ENCODE assay signal across 7 mouse cellular contexts in genomic region chr6:97395477-97396350, GRCm38 (mm10).
DNase-seq lines count a peak whose midpoint lies in the region; ATAC-seq lines count a peak whose summit lies in the region.

No protein-coding gene starts in this region.

- H3K36me3 ChIP-seq in forebrain, embryonic 15.5 days, result no peaks in the 10 kb centered on the region
- H3K36me3 ChIP-seq in kidney, embryonic 15.5 days, result no peaks in the 10 kb centered on the region
- no peaks in the 10 kb centered on the region for H3K36me3 ChIP-seq in midbrain, embryonic 11.5 days (ENCODE audit: control insufficient read depth, insufficient read depth, low read length)

- peak overlapping the region; percentile 80 for H3K27ac ChIP-seq in forebrain, embryonic 15.5 days (replicated peaks)
- 0 out of 2 replicates have a peak overlapping the region, but pooled peaks have one; percentile 24 for H3K27ac ChIP-seq in kidney, embryonic 15.5 days
- H3K27ac ChIP-seq in midbrain, embryonic 11.5 days (ENCODE audit: low read depth, low read length), result peak overlapping the region; percentile 26

- WGBS in forebrain, embryonic 15.5 days, result 5% methylated on average over 17 of the region's 17 CpGs
- 23% methylated on average over 17 of the region's 17 CpGs for WGBS in kidney, embryonic 15.5 days
- WGBS in midbrain, embryonic 11.5 days, result 13% methylated on average over 17 of the region's 17 CpGs

- peak overlapping the region; percentile 21; the same call in 1 of the 2 replicates for H3K4me2 ChIP-seq in forebrain, embryonic 15.5 days (replicated peaks)
- H3K4me2 ChIP-seq in kidney, embryonic 15.5 days, result peak overlapping the region; percentile 37
- peak overlapping the region; percentile 35 for H3K4me2 ChIP-seq in midbrain, embryonic 11.5 days

- H3K4me1 ChIP-seq in forebrain, embryonic 15.5 days, result peaks cover 52% of the 10 kb centered on the region
- H3K4me1 ChIP-seq in kidney, embryonic 15.5 days, result peaks cover 23% of the 10 kb centered on the region
- peaks cover 31% of the 10 kb centered on the region for H3K4me1 ChIP-seq in midbrain, embryonic 11.5 days (ENCODE audit: control insufficient read depth, insufficient read depth, low read length)

- no peak overlapping the region for H3K4me3 ChIP-seq in forebrain, embryonic 15.5 days
- no peak overlapping the region for H3K4me3 ChIP-seq in kidney, embryonic 15.5 days (replicated peaks)
- H3K4me3 ChIP-seq in midbrain, embryonic 11.5 days (ENCODE audit: low read depth, low read length), result no peak overlapping the region

- H3K9ac ChIP-seq in forebrain, embryonic 15.5 days (replicated peaks), result 0 out of 2 replicates have a peak overlapping the region, but pooled peaks have one; percentile 2
- no peak overlapping the region for H3K9ac ChIP-seq in kidney, embryonic 15.5 days
- H3K9ac ChIP-seq in midbrain, embryonic 11.5 days (ENCODE audit: low read length), result peak overlapping the region; percentile 30; the same call in 1 of the 2 replicates

- no peaks in the 10 kb centered on the region for H3K9me3 ChIP-seq in forebrain, embryonic 15.5 days
- H3K9me3 ChIP-seq in kidney, embryonic 15.5 days (replicated peaks), result no peaks in the 10 kb centered on the region
- no peaks in the 10 kb centered on the region for H3K9me3 ChIP-seq in midbrain, embryonic 11.5 days (ENCODE audit: control insufficient read depth, low read length)

- no peaks in the 10 kb centered on the region for H3K27me3 ChIP-seq in forebrain, embryonic 15.5 days
- H3K27me3 ChIP-seq in kidney, embryonic 15.5 days, result no peaks in the 10 kb centered on the region
- no peaks in the 10 kb centered on the region for H3K27me3 ChIP-seq in midbrain, embryonic 11.5 days (ENCODE audit: control insufficient read depth, insufficient read depth, low read length)

- ATAC-seq in forebrain, embryonic 15.5 days (replicated peaks), result no peak
- peak; percentile 69; the same call in 1 of the 2 replicates for ATAC-seq in kidney, embryonic 15.5 days (replicated peaks; ENCODE audit: low FRiP score)
- ATAC-seq in midbrain, embryonic 11.5 days (ENCODE audit: low FRiP score), result peak; percentile 64
- ATAC-seq in erythroblast, adult 5-6 weeks (replicated peaks; ENCODE audit: low FRiP score, poor library complexity, severe bottlenecking), result no peak

- DNase-seq in 3134 (ENCODE audit: extremely low read depth, insufficient read length, low spot score) (peak; percentile 7), MN1 (ENCODE audit: low spot score) (peak; percentile 35)
- DNase-seq in midbrain, embryonic 11.5 days (ENCODE audit: low spot score, missing footprints), result peak; percentile 92
- DNase-seq in c-Kit-positive CD71-positive TER-119-positive erythroid progenitor cells, embryonic 14.5 days (ENCODE audit: low spot score), result no peak

Comparison
In these comparisons a context has a peak if more than half of its experiments do, and no peak if none do; other contexts are left out.
1. ATAC-seq: peak in kidney, embryonic 15.5 days (single experiment) and midbrain, embryonic 11.5 days (single experiment); none in forebrain, embryonic 15.5 days (single experiment) and erythroblast, adult 5-6 weeks (single experiment).
2. H3K27ac ChIP-seq: peak in every context shown above with its lines; median percentile 80 in forebrain, embryonic 15.5 days; 26 in midbrain, embryonic 11.5 days; 24 in kidney, embryonic 15.5 days.
3. Peak in every context shown above with its lines, with median percentiles within 50 percentile points of each other: H3K4me2 ChIP-seq.